Mouse (Mus musculus) C2C12 (cell line): ENCODE measurements around the gene Gpat2.

Experiments
- CEBPB ChIP-seq: IDR thresholded peaks from one replicate; pipeline ENCODE4 v1.6.1; 2011; ENCODE audit warnings: low read depth, mild to moderate bottlenecking, control low read depth, moderate library complexity
- CTCF ChIP-seq: IDR thresholded peaks from one replicate; pipeline ENCODE4 v1.5.1; 2011; ENCODE audit not compliant: control insufficient read depth, insufficient read depth, insufficient read length
- MAX ChIP-seq: IDR thresholded peaks from one replicate; pipeline ENCODE4 v1.6.1; 2011; ENCODE audit warnings: mild to moderate bottlenecking, control low read depth
- MYOD1 ChIP-seq: IDR thresholded peaks from one replicate; pipeline ENCODE4 v1.6.1; 2011; ENCODE audit warnings: low read depth; ENCODE audit not compliant: control insufficient read depth, insufficient read length
- USF1 ChIP-seq: IDR thresholded peaks from one replicate; pipeline ENCODE4 v1.6.1; 2011; ENCODE audit warnings: low read depth, mild to moderate bottlenecking, control low read depth, moderate library complexity

- no peak for TF ChIP-seq CTCF
- TF ChIP-seq MYOD1: no peak
- no peak for TF ChIP-seq CEBPB
- TF ChIP-seq USF1: no peak
- no peak for TF ChIP-seq MAX
Observed at GRCm38 (mm10) chr2:127375759-127376341, 49.1 kb upstream of the Gpat2 start.
